Mouse (Mus musculus) thymus, adult 18-20 months (tissue): ENCODE results near the gene Tpx2.

Experiments
- DNase-seq, 2 experiments: peaks; one replicate each; pipeline ENCODE4 v3.0.0; 2022; ENCODE audit warnings: mixed read lengths in 2 of 2

Gene Tpx2

GRCm38 (mm10) chr2:152917671-152918070 is 69.9 kb downstream of the Tpx2 start:
- DNase-seq = no peak

- DNase-seq = no peak
These were observed 74.6 kb downstream of the Tpx2 start for GRCm38 (mm10) chr2:152922376-152922775.

- no peak for DNase-seq
These were observed 75.9 kb downstream of the Tpx2 start for GRCm38 (mm10) chr2:152923621-152924020.

- no peak for DNase-seq
These were observed 76.4 kb downstream of the Tpx2 start for GRCm38 (mm10) chr2:152924128-152924527.

GRCm38 (mm10) chr2:152924543-152924942 is 76.8 kb downstream of the Tpx2 start:
- no peak for DNase-seq

GRCm38 (mm10) chr2:152925189-152925872 is 77.6 kb downstream of the Tpx2 start:
- DNase-seq = no peak

GRCm38 (mm10) chr2:152926896-152927295 is 79.1 kb downstream of the Tpx2 start:
- no peak for DNase-seq

GRCm38 (mm10) chr2:152927371-152927770 is 79.6 kb downstream of the Tpx2 start:
- DNase-seq = no peak

- no peak for DNase-seq
These were observed 80.6 kb downstream of the Tpx2 start for GRCm38 (mm10) chr2:152928219-152928987.

- DNase-seq = no peak
These were observed 81.2 kb downstream of the Tpx2 start for GRCm38 (mm10) chr2:152928988-152929370.

GRCm38 (mm10) chr2:152930276-152930675 is 82.5 kb downstream of the Tpx2 start:
- DNase-seq = no peak

- no peak for DNase-seq
These were observed 83.8 kb downstream of the Tpx2 start for GRCm38 (mm10) chr2:152931456-152932160.

GRCm38 (mm10) chr2:152933048-152933447 is 85.3 kb downstream of the Tpx2 start, which contains the start of gene Foxs1:
Gene Foxs1, minus strand, starts transcription at chr2:152933208.
- DNase-seq = no peak

GRCm38 (mm10) chr2:152933614-152934013 is 85.8 kb downstream of the Tpx2 start:
- no peak for DNase-seq

GRCm38 (mm10) chr2:152939846-152940245 is 92.1 kb downstream of the Tpx2 start:
- no peak for DNase-seq

- no peak for DNase-seq
These were observed 93.3 kb downstream of the Tpx2 start for GRCm38 (mm10) chr2:152941106-152941505.

GRCm38 (mm10) chr2:152941776-152942175 is 94.0 kb downstream of the Tpx2 start:
- no peak for DNase-seq

- DNase-seq = no peak
These were observed 95.2 kb downstream of the Tpx2 start for GRCm38 (mm10) chr2:152942898-152943515.

- DNase-seq = no peak
These were observed 95.8 kb downstream of the Tpx2 start for GRCm38 (mm10) chr2:152943568-152943967.

GRCm38 (mm10) chr2:152944013-152944412 is 96.2 kb downstream of the Tpx2 start:
- DNase-seq = no peak
